Mouse (Mus musculus): ENCODE results near the gene Thrb. TPM values are rescaled to one million over a fixed set of nuclear protein-coding genes. Genes with fewer than 3 reads are reported as not detected.

Gene Thrb
- total and polyA plus RNA-seq, 2 experiments from 2014 or later = 2.1 to 8.9 TPM

GRCm38 (mm10) chr14:17733077-17733778 is 73.2 kb downstream of the Thrb start:
- no peak for DNase-seq (ENCODE audit: low spot score)
- H3K4me3 ChIP-seq (ENCODE audit: low read depth, low read length) = no peak overlapping the region
- H3K9ac ChIP-seq (replicated peaks; ENCODE audit: low read length, poor library complexity, severe bottlenecking) = no peak overlapping the region
- peak; percentile 66; the same call in 1 of the 2 replicates for ATAC-seq (ENCODE audit: low FRiP score)
- 58% methylated on average over 2 of the region's 2 CpGs for WGBS
- no peak for TF ChIP-seq CTCF (IDR thresholded peaks at IDR 0.05)
- H3K9me3 ChIP-seq (ENCODE audit: low read length) = no peaks in the 10 kb centered on the region
- H3K4me1 ChIP-seq (ENCODE audit: insufficient read depth, low read length) = no peaks in the 10 kb centered on the region
- no peak overlapping the region for H3K27ac ChIP-seq (ENCODE audit: low read depth, low read length)
- H3K27me3 ChIP-seq (ENCODE audit: insufficient read depth, low read length) = no peaks in the 10 kb centered on the region
- H3K4me2 ChIP-seq (ENCODE audit: low read depth, low read length, poor library complexity, severe bottlenecking) = no peak overlapping the region
- H3K36me3 ChIP-seq (ENCODE audit: insufficient read depth, low read length) = no peaks in the 10 kb centered on the region

GRCm38 (mm10) chr14:17733779-17734137 is 73.7 kb downstream of the Thrb start:
- no peaks in the 10 kb centered on the region for H3K27me3 ChIP-seq (ENCODE audit: insufficient read depth, low read length)
- peak; percentile 72; the same call in 1 of the 2 replicates for ATAC-seq (ENCODE audit: low FRiP score)
- H3K4me2 ChIP-seq (ENCODE audit: low read depth, low read length, poor library complexity, severe bottlenecking) = no peak overlapping the region
- H3K4me3 ChIP-seq (ENCODE audit: low read depth, low read length) = no peak overlapping the region
- H3K4me1 ChIP-seq (ENCODE audit: insufficient read depth, low read length) = no peaks in the 10 kb centered on the region
- H3K9ac ChIP-seq (replicated peaks; ENCODE audit: low read length, poor library complexity, severe bottlenecking) = no peak overlapping the region
- no peak for TF ChIP-seq CTCF (IDR thresholded peaks at IDR 0.05)
- no peaks in the 10 kb centered on the region for H3K36me3 ChIP-seq (ENCODE audit: insufficient read depth, low read length)
- no peaks in the 10 kb centered on the region for H3K9me3 ChIP-seq (ENCODE audit: low read length)
- 23% methylated on average over 2 of the region's 2 CpGs for WGBS
- no peak overlapping the region for H3K27ac ChIP-seq (ENCODE audit: low read depth, low read length)
- DNase-seq (ENCODE audit: low spot score) = peak; percentile 67

GRCm38 (mm10) chr14:17735440-17735839 is 75.4 kb downstream of the Thrb start:
- WGBS = 49% methylated on average over 6 of the region's 6 CpGs
- no peaks in the 10 kb centered on the region for H3K36me3 ChIP-seq (ENCODE audit: insufficient read depth, low read length)
- no peak overlapping the region for H3K9ac ChIP-seq (replicated peaks; ENCODE audit: low read length, poor library complexity, severe bottlenecking)
- H3K4me2 ChIP-seq (ENCODE audit: low read depth, low read length, poor library complexity, severe bottlenecking) = no peak overlapping the region
- ATAC-seq (ENCODE audit: low FRiP score) = no peak
- H3K4me3 ChIP-seq (ENCODE audit: low read depth, low read length) = no peak overlapping the region
- no peak overlapping the region for H3K27ac ChIP-seq (ENCODE audit: low read depth, low read length)
- TF ChIP-seq CTCF (IDR thresholded peaks at IDR 0.05) = no peak
- no peaks in the 10 kb centered on the region for H3K9me3 ChIP-seq (ENCODE audit: low read length)
- no peaks in the 10 kb centered on the region for H3K27me3 ChIP-seq (ENCODE audit: insufficient read depth, low read length)
- DNase-seq (ENCODE audit: low spot score) = no peak
- no peaks in the 10 kb centered on the region for H3K4me1 ChIP-seq (ENCODE audit: insufficient read depth, low read length)

- H3K4me2 ChIP-seq (ENCODE audit: low read depth, low read length, poor library complexity, severe bottlenecking) = no peak overlapping the region
- no peak overlapping the region for H3K4me3 ChIP-seq (ENCODE audit: low read depth, low read length)
- H3K27ac ChIP-seq (ENCODE audit: low read depth, low read length) = no peak overlapping the region
- no peak overlapping the region for H3K9ac ChIP-seq (replicated peaks; ENCODE audit: low read length, poor library complexity, severe bottlenecking)
- no peaks in the 10 kb centered on the region for H3K36me3 ChIP-seq (ENCODE audit: insufficient read depth, low read length)
- DNase-seq (ENCODE audit: low spot score) (no peak), ATAC-seq (ENCODE audit: low FRiP score) (no peak)
- 49% methylated on average over 3 of the region's 3 CpGs for WGBS
- no peaks in the 10 kb centered on the region for H3K9me3 ChIP-seq (ENCODE audit: low read length)
- H3K4me1 ChIP-seq (ENCODE audit: insufficient read depth, low read length) = no peaks in the 10 kb centered on the region
- no peaks in the 10 kb centered on the region for H3K27me3 ChIP-seq (ENCODE audit: insufficient read depth, low read length)
- no peak for TF ChIP-seq CTCF (IDR thresholded peaks at IDR 0.05)
These were observed 80.8 kb downstream of the Thrb start for GRCm38 (mm10) chr14:17740903-17741302.

GRCm38 (mm10) chr14:17742264-17742663 is 82.2 kb downstream of the Thrb start:
- Histone ChIP-seq H3K9ac (replicated peaks; ENCODE audit: low read length, poor library complexity, severe bottlenecking) (no peak overlapping the region), H3K27me3 (ENCODE audit: insufficient read depth, low read length) (no peaks in the 10 kb centered on the region), H3K9me3 (ENCODE audit: low read length) (no peaks in the 10 kb centered on the region), H3K36me3 (ENCODE audit: insufficient read depth, low read length) (no peaks in the 10 kb centered on the region), H3K4me1 (ENCODE audit: insufficient read depth, low read length) (no peaks in the 10 kb centered on the region), H3K27ac (ENCODE audit: low read depth, low read length) (no peak overlapping the region), H3K4me3 (ENCODE audit: low read depth, low read length) (no peak overlapping the region), H3K4me2 (ENCODE audit: low read depth, low read length, poor library complexity, severe bottlenecking) (no peak overlapping the region)
- TF ChIP-seq CTCF (IDR thresholded peaks at IDR 0.05) = no peak
- ATAC-seq (ENCODE audit: low FRiP score) (no peak), DNase-seq (ENCODE audit: low spot score) (no peak)
- WGBS = 73% methylated on average over 2 of the region's 2 CpGs

- no peak overlapping the region for H3K27ac ChIP-seq (ENCODE audit: low read depth, low read length)
- H3K4me3 ChIP-seq (ENCODE audit: low read depth, low read length) = no peak overlapping the region
- no peak overlapping the region for H3K4me2 ChIP-seq (ENCODE audit: low read depth, low read length, poor library complexity, severe bottlenecking)
- no peaks in the 10 kb centered on the region for H3K27me3 ChIP-seq (ENCODE audit: insufficient read depth, low read length)
- DNase-seq (ENCODE audit: low spot score) (no peak), ATAC-seq (ENCODE audit: low FRiP score) (no peak)
- no peaks in the 10 kb centered on the region for H3K4me1 ChIP-seq (ENCODE audit: insufficient read depth, low read length)
- no peak overlapping the region for H3K9ac ChIP-seq (replicated peaks; ENCODE audit: low read length, poor library complexity, severe bottlenecking)
- H3K9me3 ChIP-seq (ENCODE audit: low read length) = no peaks in the 10 kb centered on the region
- WGBS = 62% methylated on average over 9 of the region's 9 CpGs
- no peak for TF ChIP-seq CTCF (IDR thresholded peaks at IDR 0.05)
- H3K36me3 ChIP-seq (ENCODE audit: insufficient read depth, low read length) = no peaks in the 10 kb centered on the region
These were observed 83.0 kb downstream of the Thrb start for GRCm38 (mm10) chr14:17742902-17743712.
